Mouse (Mus musculus): ENCODE data around the gene Mroh2a.

Mroh2a gene

DNA sequence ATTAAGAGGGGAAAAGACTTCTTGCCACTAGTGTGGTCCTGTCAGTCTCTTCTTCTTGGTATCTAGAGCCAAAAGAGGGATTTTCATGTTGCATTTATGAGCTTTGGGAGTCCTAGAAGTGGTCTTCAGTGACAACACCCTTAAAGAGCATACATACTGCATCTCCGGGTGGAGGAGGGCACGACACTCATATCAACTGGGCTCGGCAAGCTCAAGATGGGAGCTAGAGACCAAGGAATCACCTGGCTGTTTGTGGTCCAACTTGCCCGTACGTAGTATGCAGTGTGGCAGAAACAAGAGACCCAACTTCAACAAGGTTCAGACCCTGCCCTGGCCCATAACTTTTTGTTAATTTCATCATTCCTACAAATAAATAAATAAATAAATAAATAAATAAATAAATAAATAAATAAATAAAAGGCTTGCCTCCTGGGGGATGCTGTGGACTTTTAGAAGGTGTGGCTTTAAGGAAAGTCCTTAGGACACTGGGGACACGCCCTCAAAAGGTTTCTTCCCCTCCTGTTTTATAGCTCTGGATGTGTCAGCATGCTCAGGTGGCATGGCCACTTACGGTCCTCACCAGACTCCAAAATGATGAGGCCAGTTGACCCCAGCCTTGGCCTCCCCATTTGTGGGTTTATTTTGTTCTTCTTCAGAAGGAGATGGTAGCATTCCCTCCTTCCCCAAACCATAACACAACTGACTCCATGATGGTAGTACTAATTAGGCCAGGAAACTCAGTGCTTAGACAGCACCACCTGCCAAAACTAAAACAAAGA is 70.9 kb downstream of the Mroh2a start:
- peak; percentile 6 for DNase-seq

DNA sequence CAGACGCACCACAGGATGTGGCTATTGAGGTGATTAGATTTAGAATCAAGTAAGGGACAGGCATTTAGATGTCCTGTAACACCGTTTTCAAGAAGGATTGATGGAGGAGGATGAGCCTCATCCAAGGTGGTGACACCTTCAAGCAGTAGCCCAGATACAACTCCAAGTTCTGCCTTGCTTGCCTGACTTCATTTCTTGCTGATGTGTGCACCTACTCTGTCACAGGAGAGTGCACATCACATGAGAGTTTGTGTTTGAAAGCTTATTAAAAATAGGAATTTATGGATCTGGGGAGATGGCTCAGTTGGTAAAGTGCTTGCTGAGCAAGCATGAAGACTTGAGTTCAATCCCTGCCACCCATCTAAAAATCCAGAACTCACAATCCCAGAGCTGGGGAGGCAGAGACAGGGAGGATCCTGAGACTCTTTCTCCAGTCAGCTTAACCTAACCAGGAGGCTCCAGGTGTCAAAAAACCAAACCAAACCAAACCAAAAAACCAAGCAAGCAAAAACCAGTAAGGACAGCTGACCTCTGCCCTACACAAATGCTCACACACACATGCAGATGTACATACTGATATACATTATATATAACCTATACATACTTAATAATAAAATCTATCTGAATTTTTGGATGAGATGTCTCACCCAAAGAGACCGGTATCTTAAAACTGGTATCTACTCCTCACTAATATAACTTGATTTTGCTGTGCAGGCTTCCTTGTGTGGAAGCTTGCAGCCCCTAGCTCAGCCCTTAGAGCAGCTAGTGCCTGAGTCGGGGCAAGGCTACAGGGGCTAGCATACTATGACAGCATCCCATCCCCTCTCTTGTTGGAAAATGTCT is 72.1 kb downstream of the Mroh2a start:
- DNase-seq = peak; percentile 5

DNA sequence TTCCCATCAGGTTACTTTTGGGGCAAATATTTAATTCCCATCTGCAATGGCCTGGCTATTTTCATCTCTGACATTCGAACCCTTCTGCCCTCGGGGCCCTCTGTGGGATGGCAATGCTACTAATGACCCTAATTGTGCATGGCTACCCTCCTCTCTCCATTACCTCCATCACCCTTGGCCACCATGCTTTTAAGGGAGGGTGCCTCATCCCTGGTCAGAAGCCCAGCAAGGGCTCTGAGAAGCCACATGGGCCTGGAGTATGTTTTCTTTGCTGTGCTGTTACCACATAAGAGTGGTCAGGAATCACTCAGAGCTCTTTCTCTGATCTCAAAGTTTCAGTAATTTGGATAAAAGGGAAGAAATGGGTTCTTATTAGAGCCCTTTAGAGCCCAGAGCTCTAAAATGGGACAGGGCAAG is 72.8 kb downstream of the Mroh2a start:
- peak; percentile 9 for DNase-seq

DNA sequence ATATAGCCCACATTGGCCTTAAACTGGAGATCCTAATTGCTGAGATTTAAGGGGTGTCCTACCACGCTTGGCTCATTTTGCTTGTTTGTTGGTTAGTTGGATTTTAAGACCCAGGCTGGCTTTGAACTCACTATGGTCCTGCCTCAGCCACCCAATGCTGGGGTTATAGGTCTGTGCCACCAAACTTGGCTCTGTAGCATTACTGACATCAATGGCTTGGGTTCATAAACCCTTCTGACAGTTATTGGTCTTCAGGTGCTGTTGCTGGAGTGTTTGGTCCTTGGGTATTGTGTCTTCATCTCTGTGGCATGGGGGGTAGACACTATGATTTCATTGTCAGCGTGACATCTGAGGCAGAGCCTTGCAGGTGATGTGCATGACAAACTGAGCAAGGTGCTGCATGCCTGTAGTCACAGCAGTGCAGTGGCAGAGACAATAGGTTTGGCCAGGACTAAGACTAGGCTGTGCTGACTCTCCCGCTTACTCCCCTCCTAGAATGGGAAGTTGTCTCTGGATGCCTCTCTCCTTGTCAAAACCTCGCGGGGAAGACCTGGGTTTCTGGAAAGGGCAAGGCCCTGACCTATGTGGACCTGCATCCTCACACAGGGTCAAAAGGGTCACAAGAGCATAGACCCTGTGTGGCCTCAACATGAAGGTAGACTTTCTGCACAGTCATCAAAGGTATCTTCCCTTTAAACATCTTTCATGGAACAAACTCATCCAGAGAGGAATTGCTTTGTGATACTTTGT is 73.7 kb downstream of the Mroh2a start:
- peak; percentile 12 for DNase-seq

DNA sequence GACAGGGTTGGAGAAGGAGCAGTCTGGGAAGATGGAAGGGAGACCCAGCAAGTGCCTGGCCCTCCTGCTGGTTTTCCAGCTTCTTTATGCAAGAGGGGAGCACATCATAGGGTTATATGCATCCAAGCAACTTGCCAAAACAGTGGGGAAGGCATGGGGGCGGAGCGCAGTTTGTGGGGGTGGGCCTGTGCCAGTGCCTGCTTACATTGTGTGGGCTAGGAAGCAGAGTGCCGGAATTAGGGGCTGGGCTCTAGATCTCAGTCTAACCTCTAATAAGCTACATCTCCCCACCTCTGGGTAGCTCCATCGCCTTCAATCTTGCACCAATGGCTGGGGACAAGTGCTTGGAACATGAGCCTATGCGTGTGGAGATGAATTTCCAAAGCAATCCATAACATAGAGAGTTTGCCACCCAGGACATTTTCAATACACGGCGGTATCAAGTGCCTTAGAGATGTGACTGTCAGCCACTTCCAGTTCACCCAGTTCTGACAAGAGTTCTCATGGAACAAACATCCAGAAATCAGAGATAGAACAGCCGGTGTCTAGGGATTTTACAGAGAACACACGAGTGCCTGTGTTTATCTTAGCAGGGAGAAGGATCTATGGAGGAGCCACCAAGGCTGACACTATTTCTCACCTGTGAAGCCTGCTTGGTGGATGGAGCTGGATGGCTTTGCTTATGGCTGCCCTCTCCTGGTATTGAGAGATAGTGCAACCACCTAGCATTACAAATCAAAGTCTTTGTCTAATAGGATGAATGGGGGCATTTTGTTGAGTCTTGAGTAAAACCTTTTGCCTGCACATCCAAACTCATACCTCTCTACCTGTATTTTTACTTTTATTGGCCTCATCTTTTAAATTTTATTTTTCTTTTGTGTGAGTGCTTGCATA is 74.6 kb downstream of the Mroh2a start:
- peak; percentile 34 for DNase-seq

DNA sequence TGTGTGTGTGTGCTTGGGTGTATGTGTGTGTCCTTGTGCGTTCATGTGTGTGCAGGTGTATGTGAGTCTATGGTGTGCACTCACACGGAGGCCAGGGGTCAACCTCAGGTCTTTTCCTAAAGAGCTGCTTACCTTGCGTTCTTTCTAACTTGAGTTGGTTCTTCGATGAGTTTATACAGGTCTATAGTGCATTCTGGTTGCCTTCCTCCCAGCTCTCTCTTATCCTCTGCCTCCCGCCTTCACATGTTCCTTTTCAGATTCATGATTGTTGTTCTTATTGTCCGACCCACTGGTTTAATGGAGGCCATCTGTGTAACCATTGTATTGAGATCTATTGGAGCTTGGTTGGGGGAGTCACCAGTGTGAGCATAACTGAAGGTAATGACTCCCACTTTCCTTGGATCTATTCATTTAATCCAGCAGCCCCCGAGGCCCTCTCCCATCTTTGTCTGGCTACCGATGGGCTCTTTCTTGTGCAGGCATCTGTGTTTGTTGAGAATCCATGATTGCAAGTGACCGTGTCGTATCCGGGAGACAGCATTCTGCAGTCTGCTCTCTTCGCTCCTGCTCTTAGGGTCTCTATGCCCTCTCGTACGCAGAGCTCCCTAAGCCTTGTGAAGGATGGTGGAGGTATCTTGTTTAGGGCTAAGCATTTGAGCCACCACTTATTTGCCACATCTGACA is 75.4 kb downstream of the Mroh2a start:
- peak; percentile 19 for DNase-seq

DNA sequence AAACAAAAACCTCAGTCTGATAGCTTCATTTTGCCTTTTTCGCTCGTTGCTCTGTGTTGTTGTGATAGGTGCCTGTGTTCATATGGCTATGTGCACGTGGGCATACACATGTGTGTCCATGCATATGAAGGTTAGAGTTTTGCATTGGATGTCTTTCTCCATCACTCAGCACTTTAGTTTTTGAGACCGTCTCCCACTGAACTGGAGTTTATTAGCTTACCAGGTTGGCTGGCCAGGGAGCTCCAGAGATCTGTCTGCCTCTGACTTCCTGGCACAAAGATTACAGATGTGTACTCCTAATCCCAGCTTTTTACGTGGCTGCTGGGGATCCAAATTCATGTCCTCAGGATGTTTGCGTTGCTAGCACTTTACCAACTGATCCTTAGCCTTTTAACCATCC is 77.0 kb downstream of the Mroh2a start:
- peak; percentile 8 for DNase-seq

DNA sequence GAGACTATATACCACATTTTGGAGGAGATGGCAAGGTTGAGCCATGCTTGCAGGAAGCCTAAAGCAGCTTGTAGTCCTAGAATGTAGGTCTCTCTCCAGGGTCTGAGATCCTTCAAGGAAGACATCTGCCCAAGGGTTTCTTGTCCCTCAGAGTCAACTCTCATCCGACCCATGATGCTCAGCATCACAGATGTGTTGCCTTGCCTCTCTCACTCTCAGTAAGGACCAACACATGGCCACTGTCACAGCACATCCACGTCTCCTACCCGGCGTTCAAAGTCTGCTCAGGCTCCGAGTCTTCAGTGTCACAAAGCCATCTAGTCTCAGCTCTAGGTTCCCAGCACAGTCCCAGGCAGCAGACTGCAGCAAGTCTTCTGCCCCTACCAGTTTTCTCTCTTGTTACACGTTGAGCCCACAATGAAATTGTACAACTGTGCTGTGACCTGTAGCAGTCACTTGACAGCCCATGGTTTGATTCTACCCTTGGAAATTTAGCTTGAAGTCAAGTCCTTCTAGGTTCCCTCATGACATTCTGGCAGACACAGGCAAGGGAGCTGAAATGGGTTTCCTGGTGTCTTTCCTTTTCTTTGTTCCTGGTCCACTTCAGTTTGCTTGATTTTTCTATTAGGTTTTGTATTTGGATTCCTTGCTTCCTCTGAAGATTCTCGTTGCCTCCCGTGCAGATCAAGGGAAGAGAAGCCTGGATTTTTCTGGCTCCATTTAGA is 77.6 kb downstream of the Mroh2a start:
- peak; percentile 9 for DNase-seq

DNA sequence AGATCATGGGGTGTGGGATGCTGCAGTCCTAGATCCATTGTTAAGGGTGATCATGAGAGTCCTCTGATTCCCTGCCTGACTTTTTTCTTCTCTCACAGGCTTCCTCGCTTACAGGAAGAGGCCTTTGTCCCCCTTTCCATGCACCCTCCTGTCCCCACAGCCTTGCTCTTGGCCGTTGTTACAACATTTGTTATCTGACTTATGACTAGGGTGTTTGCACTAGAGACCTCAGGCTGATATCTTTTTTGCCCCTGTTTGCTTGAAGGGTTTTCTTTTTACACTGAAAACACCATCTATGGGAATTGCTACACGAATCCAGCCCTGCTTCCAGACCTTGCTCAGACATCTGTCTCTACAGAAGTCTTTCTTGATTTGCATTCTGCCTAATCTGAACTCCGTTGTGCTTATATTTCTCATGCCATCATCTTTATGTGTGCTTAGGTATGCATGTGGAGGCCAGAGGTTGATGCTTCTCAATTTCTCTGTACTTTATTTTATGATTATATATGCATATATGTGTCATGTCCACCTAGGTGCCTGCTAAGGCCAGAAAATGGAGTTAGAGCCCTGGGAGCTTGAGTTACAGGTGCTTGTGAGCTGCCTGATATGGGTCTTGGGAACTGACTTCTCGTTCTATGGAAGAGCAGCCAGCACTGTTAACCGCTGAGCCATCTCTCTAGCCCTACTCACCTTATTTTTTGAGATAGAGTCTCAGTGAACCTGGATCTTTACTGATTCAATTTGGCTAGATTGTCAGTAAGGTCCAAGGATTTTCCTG is 78.4 kb downstream of the Mroh2a start:
- DNase-seq = peak; percentile 6

DNA sequence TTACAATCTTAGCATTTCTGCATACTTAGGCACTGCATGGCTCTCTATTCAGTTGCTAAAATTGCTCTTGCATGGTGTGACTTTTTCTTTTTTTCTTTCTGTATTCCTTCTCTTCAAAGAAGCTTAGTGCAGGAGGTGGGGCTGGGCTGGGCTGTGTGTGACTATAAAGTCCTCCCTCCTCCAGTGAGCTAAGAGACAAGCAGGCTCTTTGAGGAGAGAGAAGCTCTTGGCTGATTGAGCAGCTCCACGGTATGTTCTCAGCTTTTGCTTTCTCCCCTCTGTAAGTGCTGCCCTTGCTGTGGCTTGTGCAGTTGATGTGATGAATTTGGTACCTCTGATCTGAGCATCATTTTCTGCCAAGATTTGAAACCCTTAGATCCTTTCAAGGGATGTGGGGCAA is 79.8 kb downstream of the Mroh2a start:
- DNase-seq = peak; percentile 6

DNA sequence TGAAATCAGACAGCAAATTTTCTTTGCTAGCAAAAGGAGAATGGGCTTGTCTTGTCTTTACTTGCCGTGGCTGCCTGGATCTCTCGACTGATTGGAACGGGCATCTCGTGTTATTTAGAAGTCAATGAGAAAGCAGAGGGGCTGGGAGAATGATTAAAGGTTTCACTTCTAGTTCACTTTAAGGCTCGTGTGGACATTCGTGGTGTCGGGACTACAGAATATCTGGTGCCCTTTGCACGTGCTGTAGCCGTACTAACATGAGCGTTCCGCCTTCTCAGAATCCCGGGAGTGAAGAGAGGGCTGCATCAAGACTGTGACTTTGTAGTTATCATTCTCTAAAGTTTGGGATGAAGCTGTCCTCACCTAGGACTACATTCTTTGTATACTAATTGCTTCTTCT is 80.4 kb downstream of the Mroh2a start:
- no peak for DNase-seq

DNA sequence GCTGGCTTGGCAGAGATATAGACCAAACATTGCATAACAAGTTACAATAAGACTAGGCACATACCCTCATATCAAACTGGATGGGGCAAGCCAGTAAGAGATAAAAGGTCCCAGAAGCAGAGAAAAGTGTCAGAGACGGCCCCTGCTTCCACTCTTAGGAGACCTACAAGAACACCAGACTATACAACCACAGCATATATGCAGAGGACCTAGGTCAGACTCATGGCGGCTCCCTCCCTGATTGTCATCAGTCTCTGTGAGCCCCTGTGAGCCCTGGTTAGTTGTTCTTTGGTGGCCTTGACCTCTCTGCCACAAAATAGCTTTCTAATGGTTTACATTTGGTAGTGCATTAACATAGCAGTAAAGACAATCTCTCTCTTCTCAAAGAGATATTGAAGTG is 82.2 kb downstream of the Mroh2a start:
- no peak for DNase-seq

DNA sequence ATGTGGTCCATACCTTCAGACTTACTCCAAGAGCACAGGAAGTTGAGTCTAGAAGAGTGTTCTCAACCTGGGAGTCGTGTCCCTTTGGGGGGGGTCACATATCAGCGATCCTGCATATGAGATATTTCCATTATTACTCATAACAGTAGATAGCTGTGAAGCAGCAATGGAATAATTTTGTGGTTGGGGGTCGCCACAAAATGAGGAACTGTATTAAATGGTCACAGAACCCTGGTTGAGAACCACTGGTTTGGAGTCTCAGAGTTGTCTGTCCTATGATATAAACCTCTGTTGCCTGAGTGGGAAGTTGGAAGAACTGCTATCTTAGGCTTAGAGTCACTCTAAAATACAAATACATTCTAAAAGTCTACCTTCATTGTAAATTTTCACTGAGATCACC is 83.1 kb downstream of the Mroh2a start:
- no peak for DNase-seq

DNA sequence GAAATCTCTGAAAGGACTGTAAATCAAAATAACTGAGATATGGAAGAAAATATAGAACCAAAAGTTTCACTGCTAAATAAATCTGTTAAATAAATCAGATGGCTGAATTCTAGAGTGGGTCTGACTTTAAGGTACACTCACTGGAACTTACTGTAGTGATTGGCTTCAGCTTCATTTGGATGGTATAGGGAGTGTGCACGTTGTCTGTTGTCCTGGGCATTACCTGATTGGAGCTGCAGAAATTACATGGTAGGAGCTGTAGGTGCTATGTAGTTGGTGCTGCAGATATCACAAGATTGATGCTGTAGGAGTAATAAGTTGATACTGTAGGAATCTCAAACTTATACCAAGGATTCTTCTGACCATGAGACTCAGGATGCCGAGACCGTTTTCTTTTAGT is 83.6 kb downstream of the Mroh2a start:
- DNase-seq = peak; percentile 3

All from retina, postnatal 1 day (tissue).